Mouse (Mus musculus) layer of hippocampus, adult 11-12 months (tissue): ENCODE data around the gene Accsl.

Experiments
- DNase-seq: peaks from one replicate; pipeline ENCODE4 v3.0.0; 2022; ENCODE audit warnings: low spot score

Accsl gene

DNA sequence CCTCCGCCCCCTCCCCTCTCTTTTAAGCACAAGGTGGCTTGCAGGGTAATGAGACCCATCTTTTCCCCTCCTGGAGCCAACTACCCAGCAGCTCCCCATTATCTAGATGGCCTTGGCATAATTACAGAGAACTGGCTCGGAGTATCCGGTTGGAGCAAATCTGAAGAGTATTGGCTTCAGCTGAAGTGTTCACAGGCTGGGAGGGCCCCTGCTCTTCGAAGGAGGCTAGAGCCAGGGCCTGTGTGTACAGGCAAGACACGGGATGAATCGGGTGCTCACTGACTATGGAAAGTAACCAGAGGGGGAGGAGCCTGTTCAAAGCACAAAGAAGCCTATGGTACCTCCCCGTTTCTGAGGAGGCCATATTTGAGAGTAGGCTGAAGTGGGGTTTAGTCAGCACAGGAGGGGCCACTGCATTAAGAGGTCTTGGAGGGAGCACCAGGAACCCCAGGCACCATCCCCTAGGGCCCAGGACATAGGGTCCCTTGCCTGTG is at the start of gene Accsl:
Gene Accsl, minus strand, starts transcription at position 51 of the 494 bp plus-strand sequence.
- no peak for DNase-seq

- no peak for DNase-seq
Observed at GRCm38 (mm10) chr2:93913552-93913951, 44.6 kb upstream of the Accsl start.

DNA sequence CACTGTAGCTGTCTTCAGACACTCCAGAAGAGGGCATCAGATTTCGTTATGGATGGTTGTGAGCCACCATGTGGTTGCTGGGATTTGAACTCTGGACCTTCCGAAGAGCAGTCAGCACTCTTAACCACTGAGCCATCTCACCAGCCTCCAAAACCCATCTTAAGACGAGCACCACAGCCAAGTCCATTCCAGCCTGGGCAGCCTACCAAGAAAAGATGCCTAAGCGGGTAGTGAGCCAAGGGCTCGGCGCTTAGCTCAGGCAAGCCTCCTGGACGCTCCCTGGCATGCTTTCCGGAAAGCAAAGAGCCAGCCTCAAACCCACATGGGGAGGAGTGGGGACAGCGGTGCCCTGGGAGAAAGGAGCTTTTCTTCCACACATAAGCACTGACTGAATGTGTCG is 43.0 kb upstream of the Accsl start:
- peak; percentile 35 for DNase-seq

- no peak for DNase-seq
Observed at GRCm38 (mm10) chr2:93909716-93910115, 40.8 kb upstream of the Accsl start.

GRCm38 (mm10) chr2:93907519-93908294 is 38.8 kb upstream of the Accsl start:
- peak; percentile 17 for DNase-seq

- no peak for DNase-seq
Observed at GRCm38 (mm10) chr2:93906316-93906715, 37.4 kb upstream of the Accsl start.

DNA sequence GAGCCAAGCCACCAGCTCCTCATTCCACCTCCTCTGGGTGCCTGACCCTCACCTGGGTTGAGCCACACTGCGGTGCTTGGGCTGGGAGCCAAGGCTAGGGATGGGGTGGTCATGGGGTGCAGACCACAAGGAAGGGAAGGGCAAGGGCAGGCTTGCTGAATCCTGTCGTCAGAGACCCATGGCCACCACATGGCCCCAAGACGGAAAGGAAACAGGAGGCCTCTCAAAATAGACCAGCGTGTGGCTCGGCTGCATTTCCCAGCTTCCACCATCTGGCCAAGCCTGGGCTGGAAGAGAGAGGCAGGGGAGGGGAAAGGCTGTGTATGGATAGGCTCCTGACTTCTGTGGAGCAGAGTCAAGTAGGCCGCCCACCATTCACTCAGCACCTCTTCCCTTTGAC is 34.5 kb upstream of the Accsl start:
- peak; percentile 65 for DNase-seq

DNA sequence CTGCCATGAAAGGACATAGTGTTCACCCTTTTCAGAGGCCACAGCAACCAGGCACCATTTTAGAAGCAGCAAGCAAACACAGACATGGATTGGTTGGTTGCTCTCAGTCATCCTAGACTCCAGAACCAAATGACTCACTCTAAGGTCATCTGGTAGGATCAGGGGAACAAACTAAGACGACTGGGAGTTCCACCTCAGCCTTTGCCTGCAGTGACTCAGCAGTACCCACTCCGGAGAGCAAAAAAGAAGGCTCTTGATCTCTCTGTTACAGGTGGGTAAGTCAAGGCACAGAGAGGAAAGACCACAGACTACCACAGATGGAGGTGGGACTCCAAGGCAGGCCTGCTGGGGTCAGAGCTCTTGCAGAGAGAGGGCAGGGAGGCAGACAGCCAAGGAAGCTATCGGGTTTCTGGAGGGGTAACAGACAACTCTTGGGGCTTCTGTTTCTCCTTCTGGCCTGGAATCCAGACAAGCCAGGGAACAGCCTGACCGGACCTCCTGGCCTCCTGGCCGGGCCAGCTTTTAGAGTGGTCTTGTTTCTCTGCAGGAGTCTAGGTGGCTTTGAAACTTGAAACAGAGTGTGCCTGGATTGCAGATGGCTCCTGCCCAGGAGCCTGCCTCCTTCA is 33.8 kb upstream of the Accsl start:
- DNase-seq, result no peak

DNA sequence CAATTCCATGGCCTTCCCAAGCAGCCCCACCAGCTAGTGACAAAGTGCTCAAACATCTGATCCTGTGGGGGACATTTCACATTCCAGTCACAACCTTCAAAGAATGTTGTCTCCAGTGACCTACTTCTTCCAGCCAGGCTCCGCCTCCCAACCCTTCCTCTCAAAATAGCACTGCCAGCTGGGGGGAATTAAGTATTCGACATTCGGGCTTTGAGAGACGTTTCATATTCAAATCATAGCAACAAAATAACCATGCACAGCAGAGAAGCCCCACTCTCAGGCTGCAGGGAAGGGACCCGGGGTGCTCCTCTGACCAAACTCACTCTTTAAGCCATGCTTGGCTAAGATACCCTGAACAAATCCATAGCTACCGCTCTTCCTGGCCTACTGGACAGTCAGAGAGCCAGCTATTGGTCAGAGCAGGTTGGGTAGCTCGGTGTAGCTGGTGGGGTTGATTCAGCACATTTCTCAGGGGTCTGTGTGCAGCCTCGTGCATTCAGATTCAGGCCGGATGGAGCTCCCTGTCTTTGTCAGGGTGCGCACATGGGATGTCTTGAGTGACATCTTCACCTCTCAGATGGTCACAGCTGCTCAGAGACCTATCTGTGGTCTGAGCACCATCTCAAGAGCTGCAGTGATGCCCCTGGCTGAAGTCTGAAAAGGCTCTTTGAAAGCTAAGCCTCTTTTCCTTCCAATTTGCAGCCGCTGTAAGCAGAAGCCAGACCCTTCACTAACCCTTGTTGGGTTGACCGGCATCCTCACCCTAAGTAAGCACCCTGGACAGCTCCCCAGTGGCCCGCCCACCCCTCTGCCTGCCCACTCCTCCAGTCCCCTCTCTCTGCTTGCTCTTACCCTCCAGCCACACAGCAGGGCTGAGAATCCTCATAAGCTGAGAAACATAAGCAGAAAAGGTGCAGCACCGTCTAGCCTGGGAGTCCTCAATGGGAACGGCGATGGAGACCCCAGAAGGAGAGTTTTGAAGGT is 30.7 kb upstream of the Accsl start:
- DNase-seq, result peak; percentile 31

DNA sequence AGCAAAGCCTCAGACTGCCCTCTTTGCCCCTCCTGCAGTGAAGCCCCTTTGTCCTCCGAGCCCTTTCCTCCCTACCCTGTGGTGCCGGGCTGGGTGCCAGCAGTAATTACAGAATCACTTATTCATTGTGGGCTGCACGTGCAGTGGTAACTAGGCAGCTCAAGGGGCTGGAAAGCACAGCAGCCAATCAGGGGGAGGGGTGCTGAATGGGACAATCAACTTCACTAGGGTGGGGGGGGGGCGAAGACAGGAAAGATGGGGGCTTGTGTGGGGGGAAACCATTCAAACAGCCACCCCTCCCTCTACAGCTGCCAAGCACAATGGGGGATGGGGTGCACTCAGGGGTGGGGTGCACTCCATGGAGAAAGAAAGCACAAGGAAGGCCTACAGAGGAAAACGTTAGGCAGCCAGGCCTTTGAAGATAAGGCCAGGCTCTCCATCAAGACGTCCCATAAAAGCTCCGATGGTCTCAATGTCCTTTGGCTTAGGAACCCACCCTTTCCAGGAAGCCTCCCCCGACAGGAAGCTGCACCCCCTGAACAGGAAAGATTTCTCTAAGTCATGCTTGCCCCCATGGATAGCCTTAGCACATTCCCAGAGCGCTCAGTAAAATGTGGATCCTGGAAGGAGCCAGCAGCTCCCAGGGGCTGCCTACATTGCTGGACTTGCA is 22.8 kb upstream of the Accsl start:
- peak; percentile 72 for DNase-seq

- DNase-seq, result no peak
Observed at GRCm38 (mm10) chr2:93890143-93890542, 21.2 kb upstream of the Accsl start.

DNA sequence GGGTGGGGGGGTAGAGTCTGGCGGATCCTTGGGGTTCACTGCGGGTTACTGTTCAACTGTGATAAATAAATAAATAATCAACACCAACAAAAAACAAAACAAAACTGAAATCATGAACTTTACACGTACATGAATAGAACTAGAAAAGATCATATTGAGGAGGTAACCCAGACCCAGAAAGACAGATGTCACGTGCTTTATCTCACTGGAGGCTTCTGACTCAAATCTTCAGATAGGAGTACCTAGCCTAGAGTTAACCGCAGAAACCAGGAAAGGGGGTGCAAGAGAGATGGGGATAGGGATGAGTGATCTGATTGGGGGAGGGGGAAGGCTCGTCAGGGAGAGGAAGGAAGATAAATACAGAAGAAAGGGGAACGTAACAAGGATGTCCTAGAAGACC is 20.1 kb upstream of the Accsl start:
- DNase-seq, result no peak

GRCm38 (mm10) chr2:93888366-93888765 is 19.4 kb upstream of the Accsl start:
- no peak for DNase-seq

DNA sequence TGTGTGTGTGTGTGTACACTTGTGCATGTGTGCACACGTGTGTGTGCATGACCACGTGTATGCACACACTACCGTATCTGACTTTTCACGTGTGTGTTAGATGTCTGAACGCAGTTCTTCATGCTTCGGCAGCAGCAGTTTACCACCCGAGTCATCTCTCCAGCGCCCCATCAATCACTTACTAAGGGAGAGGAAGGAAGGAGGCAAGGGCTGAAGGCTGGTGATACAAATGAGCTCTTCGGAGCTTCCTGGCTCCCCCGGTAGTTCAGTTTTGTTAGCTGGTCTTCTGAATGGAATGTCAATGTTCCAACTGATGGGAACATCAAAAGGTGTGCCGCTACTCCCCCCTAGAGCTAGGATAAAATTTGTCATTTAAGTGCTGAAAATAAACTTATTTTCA is 18.3 kb upstream of the Accsl start:
- DNase-seq, result no peak

DNA sequence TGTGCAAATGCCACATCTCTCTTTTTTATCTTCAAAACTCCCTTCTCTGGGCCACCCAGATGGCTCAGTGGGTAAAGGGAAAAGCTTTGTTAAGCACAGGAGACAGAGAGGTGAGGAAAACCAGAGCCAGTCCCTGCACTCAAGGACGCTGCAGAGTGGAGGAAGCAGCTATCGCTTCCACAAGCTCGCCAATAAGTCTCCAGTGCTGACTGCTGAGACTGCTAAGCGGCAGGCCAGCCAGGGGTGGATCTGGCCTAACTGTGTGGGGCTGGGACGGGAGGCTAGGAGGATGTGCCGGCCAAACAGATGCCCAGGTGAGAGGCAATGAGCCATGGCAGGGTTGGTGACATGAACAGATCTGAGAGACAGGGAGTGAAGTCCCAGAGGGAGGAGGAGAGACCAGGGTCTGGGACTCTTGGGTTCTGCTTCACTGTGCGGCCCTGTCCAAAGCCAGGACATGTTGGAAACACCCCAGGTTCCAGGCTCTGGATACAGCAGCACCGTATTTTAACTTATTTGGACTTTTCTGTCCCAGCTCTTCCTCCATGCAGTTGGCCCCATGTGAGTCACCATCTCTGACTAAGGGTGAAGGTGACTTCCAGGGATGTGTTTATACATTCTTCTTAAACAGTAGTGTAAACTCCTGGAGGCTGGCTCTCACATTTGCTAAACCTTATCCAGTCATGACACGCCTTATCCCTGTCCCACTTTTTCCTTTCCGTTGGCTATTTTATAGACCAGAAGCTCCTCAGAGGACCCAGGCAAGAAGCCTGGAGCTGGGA is 17.2 kb upstream of the Accsl start:
- no peak for DNase-seq

DNA sequence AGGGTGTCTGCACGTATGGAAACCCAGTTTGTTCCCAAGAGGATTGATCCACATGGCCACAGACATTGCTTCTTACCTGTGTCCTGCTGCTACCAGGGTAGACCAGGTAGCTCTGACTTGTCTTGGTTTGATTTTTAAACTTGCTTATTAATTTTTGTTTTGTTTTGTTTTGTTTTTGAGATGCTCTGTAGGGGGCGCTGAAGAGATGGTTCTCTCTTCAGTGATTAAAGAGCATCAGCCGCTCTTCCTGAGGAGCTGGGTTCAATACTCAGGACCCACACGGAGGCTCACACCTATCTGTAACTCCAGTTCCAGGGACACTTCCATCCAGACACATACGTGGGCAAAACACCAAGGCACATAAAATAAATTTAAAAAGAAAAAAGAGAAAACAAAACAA is 14.1 kb upstream of the Accsl start:
- DNase-seq, result no peak

GRCm38 (mm10) chr2:93881640-93882367 is 12.8 kb upstream of the Accsl start:
- DNase-seq, result no peak

DNA sequence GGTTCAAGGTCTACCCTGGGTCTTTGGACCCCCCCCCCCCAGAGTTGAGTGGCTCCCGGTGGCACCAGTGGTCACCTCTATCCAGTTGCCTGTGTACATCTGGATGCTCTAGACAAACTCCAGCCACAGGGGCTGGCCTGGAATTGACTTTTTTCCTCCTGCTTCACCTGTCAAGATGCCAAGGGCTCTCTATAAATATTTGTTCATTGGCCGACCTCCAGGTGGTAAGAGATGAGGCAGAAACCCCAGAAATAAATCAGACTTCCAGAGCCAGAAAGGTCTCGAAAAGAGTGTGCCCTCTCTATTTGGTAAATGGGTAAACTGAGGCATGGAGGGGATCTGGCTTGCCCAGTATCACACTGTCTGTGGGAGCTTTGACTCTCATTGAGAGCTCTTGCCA is 12.0 kb upstream of the Accsl start:
- DNase-seq, result no peak

DNA sequence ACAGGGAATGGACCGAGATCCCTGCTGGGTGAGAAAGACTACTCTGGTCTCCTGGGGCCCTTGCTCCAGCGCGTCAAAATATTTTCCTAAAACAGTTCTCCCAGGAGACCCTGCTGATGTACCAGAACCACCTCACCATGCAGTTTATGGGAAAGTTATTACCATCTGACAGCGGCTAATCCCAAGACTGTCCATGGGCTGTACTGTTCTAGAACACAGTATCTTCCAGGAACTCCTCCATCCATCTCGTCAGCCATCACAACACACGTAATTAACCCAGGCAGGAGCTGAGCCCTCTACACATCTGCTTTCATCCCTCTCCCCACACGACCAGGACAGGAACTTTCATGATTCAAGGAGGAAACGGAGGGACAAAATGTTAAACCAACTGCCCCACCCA is 11.5 kb upstream of the Accsl start:
- no peak for DNase-seq

DNA sequence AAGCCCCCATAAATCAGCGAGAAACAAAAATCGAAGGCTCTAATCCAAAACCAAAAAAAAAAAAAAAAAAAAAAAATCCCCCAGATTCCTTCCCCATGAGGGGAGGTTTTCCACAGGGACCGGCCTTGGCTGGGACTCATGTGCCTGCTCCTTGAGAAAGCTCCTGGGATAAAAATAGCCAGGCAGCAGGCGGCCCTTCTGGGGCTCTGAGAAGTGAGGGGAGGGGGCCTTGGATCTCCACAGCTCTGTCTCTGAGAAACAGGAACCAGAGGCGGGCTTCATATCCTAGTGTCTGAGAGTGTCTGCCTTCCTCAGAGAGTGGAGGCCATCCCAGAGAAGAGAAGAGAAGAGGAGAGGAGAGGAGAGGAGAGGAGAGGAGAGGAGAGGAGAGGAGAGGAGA is 8.0 kb upstream of the Accsl start:
- no peak for DNase-seq
